Mouse (Mus musculus) lung, embryonic 16.5 days (tissue): ENCODE data around the gene Cdc42bpb. TPM values are rescaled to one million over a fixed set of nuclear protein-coding genes. Genes with fewer than 3 reads are reported as not detected.

Experiments
- ATAC-seq: fragments of 200-750 bp; cut with Nextera tagmentation; 2 replicates; pipeline ENCODE4 v1.8.0; 2017; ENCODE audit warnings: low read depth, mild to moderate bottlenecking, moderate library complexity
- H3K27ac ChIP-seq: fragments of 300-500 bp; sonication (generic); 2 replicates; pipeline ENCODE4 v1.5.1; 2014; ENCODE audit warnings: mild to moderate bottlenecking, control low read depth, low read length
- H3K27me3 ChIP-seq: fragments of 300-500 bp; sonication (generic); 2 replicates; pipeline ENCODE4 v1.6.1; 2014; ENCODE audit warnings: low read depth, low read length, mixed read lengths; ENCODE audit not compliant: control insufficient read depth, insufficient read depth
- H3K36me3 ChIP-seq: fragments of 300-500 bp; sonication (generic); 2 replicates; pipeline ENCODE4 v1.6.1; 2014; ENCODE audit warnings: low read length; ENCODE audit not compliant: control insufficient read depth, insufficient read depth
- H3K4me1 ChIP-seq: fragments of 300-500 bp; sonication (generic); replicated peaks from 2 replicates; pipeline ENCODE4 v1.6.1; 2014; ENCODE audit warnings: low read length, mixed read lengths; ENCODE audit not compliant: control insufficient read depth, insufficient read depth
- H3K4me2 ChIP-seq: fragments of 300-500 bp; sonication (generic); 2 replicates; pipeline ENCODE4 v1.6.1; 2014; ENCODE audit warnings: low read depth, low read length, control low read depth
- H3K4me3 ChIP-seq: fragments of 300-500 bp; sonication (generic); 2 replicates; pipeline ENCODE4 v1.5.1; 2014; ENCODE audit warnings: mild to moderate bottlenecking, low read length, control low read depth
- H3K9ac ChIP-seq: fragments of 300-500 bp; sonication (generic); 2 replicates; pipeline ENCODE4 v1.6.1; 2014; ENCODE audit warnings: low read length, control low read depth
- H3K9me3 ChIP-seq: fragments of 300-500 bp; sonication (generic); 2 replicates; pipeline ENCODE4 v1.6.1; 2016; ENCODE audit warnings: low read length; ENCODE audit not compliant: control insufficient read depth
- WGBS: fragments of 180-500 bp; shearing (Covaris S2); extraction: QIAGEN DNeasy Blood & Tissue Kit; methylation state at CpG from one replicate; pipeline ENCODE4 v1.1.7; 2014; 5-methylcytosine and 5-hydroxymethylcytosine counted together
- polyA plus RNA-seq: library from polyadenylated mRNA; unstranded; fragments of >200 nt; fragmentation: Nextera tagmentation; extraction: Ambion mirVana; gene quantifications from 2 replicates; pipeline ENCODE4 v1.2.1, GENCODE M21; 2015

Cdc42bpb gene
- polyA plus RNA-seq, 1 experiment from 2014 or later, result 36.1 TPM

DNA sequence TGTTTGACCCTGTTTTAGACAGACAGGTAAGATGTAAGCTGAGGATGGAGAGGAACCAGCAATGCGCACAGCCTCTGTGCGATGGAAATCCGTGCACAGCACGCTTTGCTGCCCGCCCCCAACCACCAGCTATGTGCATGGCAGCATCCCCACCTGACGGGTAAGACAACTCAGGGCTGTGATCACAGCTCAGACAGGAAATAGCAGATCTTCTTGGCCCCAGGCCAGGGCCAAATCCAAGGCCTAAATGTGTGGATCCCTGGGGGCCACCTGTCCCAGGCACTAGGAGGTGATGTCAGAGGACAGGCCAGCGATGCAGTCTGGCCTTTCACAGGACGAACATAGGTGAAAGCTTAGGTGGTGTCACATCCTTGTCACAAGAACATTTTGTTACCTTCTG, 21.3 kb downstream of the Cdc42bpb start:
- no peak overlapping the region for H3K4me3 ChIP-seq
- no peaks in the 10 kb centered on the region for H3K36me3 ChIP-seq
- no peak overlapping the region for H3K9ac ChIP-seq
- peaks cover 24% of the 10 kb centered on the region for H3K4me1 ChIP-seq
- no peak overlapping the region for H3K27ac ChIP-seq
- H3K27me3 ChIP-seq, result no peaks in the 10 kb centered on the region
- no peak for ATAC-seq
- H3K4me2 ChIP-seq, result no peak overlapping the region
- WGBS, result 75% methylated on average over 8 of the region's 8 CpGs
- H3K9me3 ChIP-seq, result no peaks in the 10 kb centered on the region

DNA sequence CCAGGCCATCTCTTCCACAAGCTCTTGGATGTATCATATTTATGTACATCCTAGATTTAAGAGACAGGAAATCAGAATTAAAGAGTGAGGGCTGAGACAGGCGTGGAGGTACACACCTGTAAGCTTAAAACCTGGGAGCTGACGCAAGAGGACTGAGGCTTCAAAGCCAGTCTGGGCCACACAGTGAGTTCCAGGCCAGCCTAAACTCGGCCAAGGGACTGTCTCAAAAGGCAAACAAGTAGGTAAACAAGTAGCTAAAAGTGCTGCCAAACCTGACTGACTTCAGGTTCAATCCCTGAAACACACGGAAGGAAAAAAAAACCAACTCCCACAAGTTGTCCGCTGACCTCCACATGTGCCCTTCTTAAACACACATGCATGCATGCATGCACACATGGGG, 23.4 kb downstream of the Cdc42bpb start:
- no peak overlapping the region for H3K4me2 ChIP-seq
- H3K27ac ChIP-seq, result peak overlapping the region; percentile 71
- 56% methylated on average over 5 of the region's 5 CpGs for WGBS
- H3K9ac ChIP-seq, result no peak overlapping the region
- no peak overlapping the region for H3K4me3 ChIP-seq
- no peaks in the 10 kb centered on the region for H3K36me3 ChIP-seq
- no peak for ATAC-seq
- peaks cover 26% of the 10 kb centered on the region for H3K4me1 ChIP-seq
- H3K9me3 ChIP-seq, result no peaks in the 10 kb centered on the region
- H3K27me3 ChIP-seq, result no peaks in the 10 kb centered on the region

DNA sequence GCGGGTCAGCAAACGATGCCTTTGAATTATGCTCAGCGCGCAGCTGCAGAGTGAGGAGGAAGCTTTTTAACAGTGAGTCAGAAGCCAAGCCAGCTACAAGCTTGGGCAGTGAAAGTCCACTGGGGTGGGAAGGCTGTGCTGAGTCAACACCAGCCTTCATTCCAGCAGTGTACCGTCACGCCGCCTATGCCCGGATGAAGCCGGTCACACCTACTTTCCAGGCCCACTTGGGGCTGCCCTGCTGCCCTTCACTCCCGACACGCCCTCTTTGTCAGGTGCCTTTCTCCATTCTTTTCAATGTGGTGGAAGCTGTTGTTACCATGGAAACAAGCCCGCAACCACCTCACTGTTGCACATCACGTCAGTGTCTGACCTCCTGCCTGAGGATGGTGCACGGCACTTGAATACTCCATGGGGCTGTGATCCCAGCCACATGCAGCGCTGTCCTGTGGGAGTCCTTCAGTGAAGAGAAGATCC, 24.0 kb downstream of the Cdc42bpb start:
- peak; percentile 95 for ATAC-seq
- no peaks in the 10 kb centered on the region for H3K9me3 ChIP-seq
- H3K4me3 ChIP-seq, result no peak overlapping the region
- H3K36me3 ChIP-seq, result no peaks in the 10 kb centered on the region
- H3K27me3 ChIP-seq, result no peaks in the 10 kb centered on the region
- no peak overlapping the region for H3K9ac ChIP-seq
- H3K27ac ChIP-seq, result peak overlapping the region; percentile 76
- H3K4me2 ChIP-seq, result peak overlapping the region; percentile 28
- H3K4me1 ChIP-seq, result peaks cover 26% of the 10 kb centered on the region
- 59% methylated on average over 15 of the region's 15 CpGs for WGBS

DNA sequence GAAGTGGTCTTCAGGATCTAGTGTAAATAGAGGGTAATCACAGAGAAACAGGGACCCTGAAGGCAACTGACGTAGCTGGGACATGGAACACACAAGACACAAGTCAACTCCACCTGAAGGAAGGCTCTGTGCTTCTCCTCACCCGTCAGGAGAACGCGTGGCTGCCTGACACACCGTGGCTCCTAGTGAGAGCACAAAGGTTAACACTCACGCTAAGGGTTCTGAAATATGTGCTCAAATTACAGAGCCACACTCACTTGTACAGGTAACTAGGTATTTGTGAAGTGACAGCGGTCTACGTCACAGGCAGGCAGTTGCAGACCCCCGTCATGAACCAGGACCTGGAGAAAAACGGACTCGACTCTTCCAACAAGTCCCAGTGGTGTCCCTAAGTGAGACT, 24.5 kb downstream of the Cdc42bpb start:
- ATAC-seq, result peak; percentile 20
- WGBS, result 68% methylated on average over 11 of the region's 11 CpGs
- peaks cover 26% of the 10 kb centered on the region for H3K4me1 ChIP-seq
- H3K9me3 ChIP-seq, result no peaks in the 10 kb centered on the region
- H3K27me3 ChIP-seq, result no peaks in the 10 kb centered on the region
- H3K4me3 ChIP-seq, result no peak overlapping the region
- H3K36me3 ChIP-seq, result no peaks in the 10 kb centered on the region
- no peak overlapping the region for H3K9ac ChIP-seq
- H3K4me2 ChIP-seq, result peak overlapping the region; percentile 28
- peak overlapping the region; percentile 76 for H3K27ac ChIP-seq

DNA sequence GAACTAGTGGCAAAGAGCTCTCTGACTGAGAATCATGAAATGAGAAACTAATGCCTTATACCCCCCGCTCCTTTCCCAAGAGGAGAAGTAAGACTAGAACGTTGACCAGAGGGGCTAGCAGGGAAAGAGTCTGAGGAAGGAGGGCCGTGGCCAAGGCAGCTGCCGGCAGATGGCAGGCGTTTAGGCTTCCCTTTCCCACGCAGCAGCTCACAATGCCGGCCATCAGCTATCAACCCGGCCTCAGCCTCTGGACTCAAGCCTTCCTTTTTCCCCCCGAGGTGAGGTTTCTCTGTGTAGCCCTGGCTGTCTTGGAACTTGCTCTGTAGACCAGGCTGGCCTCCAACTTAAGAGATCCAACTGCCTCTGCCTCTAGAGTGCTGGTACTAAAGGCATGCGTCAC, 25.0 kb downstream of the Cdc42bpb start:
- ATAC-seq, result no peak
- Histone ChIP-seq H3K9ac (no peak overlapping the region), H3K36me3 (no peaks in the 10 kb centered on the region), H3K4me1 (peaks cover 26% of the 10 kb centered on the region), H3K27me3 (no peaks in the 10 kb centered on the region), H3K9me3 (no peaks in the 10 kb centered on the region), H3K4me2 (no peak overlapping the region), H3K27ac (peak overlapping the region; percentile 26; the same call in 1 of the 2 replicates), H3K4me3 (no peak overlapping the region)
- WGBS, result 53% methylated on average over 10 of the region's 10 CpGs

DNA sequence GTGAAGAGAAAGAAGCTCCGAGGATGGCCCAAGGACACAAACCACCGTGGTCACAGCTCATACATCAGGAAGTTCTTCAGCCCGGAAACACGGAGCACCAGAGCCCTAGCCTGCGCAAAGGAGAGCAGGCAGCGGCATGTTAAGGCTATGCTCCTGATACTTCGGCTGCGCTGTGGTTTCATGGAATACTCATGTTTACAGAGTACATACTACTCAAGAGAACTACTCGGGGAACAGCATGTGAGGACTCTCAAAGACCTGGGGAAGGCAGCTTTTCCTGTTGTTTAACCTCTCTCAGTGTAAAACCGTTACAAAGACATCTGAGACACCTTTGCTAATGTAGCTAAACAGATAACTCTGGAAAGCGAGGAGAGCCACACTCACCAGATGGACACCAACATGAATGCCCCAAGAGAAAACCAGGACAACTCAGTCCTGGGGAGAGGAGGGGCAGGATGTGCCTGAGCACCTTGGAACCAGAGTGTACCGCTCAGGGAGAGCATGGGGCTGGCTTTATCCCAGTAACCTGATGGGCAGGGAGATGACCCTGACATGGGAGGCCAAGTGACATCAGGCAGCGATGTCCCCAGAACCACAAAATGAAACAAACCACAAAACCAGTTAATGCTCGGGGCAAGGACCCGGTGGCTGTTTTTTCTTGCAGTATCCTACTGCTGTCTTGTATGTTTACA, 27.8 kb downstream of the Cdc42bpb start:
- H3K4me1 ChIP-seq, result peaks cover 30% of the 10 kb centered on the region
- ATAC-seq, result no peak
- no peaks in the 10 kb centered on the region for H3K36me3 ChIP-seq
- H3K27ac ChIP-seq, result no peak overlapping the region
- H3K9me3 ChIP-seq, result no peaks in the 10 kb centered on the region
- H3K4me3 ChIP-seq, result no peak overlapping the region
- 60% methylated on average over 15 of the region's 15 CpGs for WGBS
- H3K9ac ChIP-seq, result no peak overlapping the region
- H3K27me3 ChIP-seq, result no peaks in the 10 kb centered on the region
- no peak overlapping the region for H3K4me2 ChIP-seq

DNA sequence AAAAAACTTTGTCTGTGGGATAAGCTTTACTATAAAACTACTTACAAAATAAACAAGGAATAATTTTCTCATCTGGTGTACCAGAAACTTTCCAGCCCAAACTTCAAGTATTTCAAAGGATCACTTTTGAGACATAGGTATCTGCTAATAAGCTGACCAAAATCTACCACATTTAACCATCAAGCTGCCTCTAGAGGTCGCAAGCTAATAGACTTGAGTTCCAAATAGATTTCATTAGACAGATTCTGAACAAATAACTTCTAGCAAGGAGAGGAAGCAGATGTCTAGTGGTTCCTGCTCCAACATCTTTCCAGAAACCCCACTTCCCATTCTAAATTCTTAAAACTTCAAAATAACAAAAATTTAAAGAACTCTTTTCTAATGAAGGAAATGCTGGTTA, 33.6 kb downstream of the Cdc42bpb start:
- no peaks in the 10 kb centered on the region for H3K9me3 ChIP-seq
- WGBS, result 49% methylated on average over 1 of the region's 1 CpGs
- H3K27me3 ChIP-seq, result no peaks in the 10 kb centered on the region
- no peak for ATAC-seq
- no peak overlapping the region for H3K4me2 ChIP-seq
- H3K36me3 ChIP-seq, result peaks cover 21% of the 10 kb centered on the region
- peaks cover 4% of the 10 kb centered on the region; the same call in 1 of the 2 replicates for H3K4me1 ChIP-seq
- no peak overlapping the region for H3K4me3 ChIP-seq
- H3K9ac ChIP-seq, result no peak overlapping the region
- H3K27ac ChIP-seq, result no peak overlapping the region

DNA sequence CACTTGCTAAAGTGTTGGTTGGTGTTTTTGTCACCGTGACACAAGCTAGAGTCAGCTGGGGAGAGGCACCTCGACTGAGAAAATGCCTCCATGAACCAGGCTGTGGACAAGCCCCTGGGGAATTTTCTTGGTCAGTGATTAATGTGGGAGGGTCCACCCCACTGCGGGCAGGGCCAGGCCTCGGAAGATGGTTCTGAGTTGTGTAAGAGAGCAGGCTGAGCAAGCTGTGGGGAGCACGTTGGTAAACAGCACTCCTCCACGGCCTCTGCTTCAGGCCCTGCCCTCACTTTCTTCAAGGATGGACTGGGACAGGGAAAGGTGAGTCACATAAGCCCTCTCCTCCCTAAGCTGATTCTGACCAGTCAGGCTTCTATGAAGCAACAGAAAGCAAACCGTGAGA, 36.8 kb downstream of the Cdc42bpb start:
- no peak for ATAC-seq
- no peak overlapping the region for H3K27ac ChIP-seq
- no peaks in the 10 kb centered on the region for H3K9me3 ChIP-seq
- H3K36me3 ChIP-seq, result peaks cover 23% of the 10 kb centered on the region
- no peak overlapping the region for H3K4me3 ChIP-seq
- no peak overlapping the region for H3K4me2 ChIP-seq
- WGBS, result 69% methylated on average over 7 of the region's 7 CpGs
- no peak overlapping the region for H3K9ac ChIP-seq
- no peaks in the 10 kb centered on the region for H3K27me3 ChIP-seq
- H3K4me1 ChIP-seq, result no peaks in the 10 kb centered on the region

DNA sequence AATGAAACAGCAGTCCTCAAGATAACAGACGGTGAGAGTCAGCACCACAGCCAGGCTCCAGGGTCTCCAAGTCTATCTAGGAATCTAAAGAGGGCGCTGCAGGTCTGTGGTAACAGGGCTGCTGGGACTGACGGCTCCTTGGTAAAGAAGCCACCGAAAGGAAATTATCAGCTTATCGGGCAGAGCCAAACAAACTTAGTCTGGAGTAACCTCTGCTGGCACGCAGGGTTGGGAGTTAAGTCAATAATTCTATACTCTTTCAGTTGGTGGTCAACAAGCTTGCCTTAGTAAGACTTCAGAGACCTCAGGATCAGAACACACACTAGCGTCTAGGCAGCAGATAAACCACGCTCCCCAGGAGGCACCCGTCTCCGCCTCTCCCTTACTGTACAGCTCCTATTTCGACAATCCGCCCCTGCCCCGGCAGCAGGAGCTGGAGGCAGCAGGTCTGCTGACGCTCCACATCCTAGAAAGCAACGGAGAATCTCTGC, 39.6 kb downstream of the Cdc42bpb start:
- WGBS, result 38% methylated on average over 15 of the region's 15 CpGs
- peak; percentile 59; the same call in 1 of the 2 replicates for ATAC-seq
- H3K27me3 ChIP-seq, result no peaks in the 10 kb centered on the region
- no peak overlapping the region for H3K4me3 ChIP-seq
- H3K4me1 ChIP-seq, result no peaks in the 10 kb centered on the region
- no peak overlapping the region for H3K27ac ChIP-seq
- H3K4me2 ChIP-seq, result no peak overlapping the region
- peaks cover 26% of the 10 kb centered on the region for H3K36me3 ChIP-seq
- no peaks in the 10 kb centered on the region for H3K9me3 ChIP-seq
- H3K9ac ChIP-seq, result no peak overlapping the region
